Mouse (Mus musculus): ENCODE measurements around the gene Pip5k1b.

GRCm38 (mm10) chr19:24326969-24327368 is 228.7 kb downstream of the Pip5k1b start:
- TF ChIP-seq CTCF (IDR thresholded peaks at IDR 0.05; ENCODE audit: low read depth): no peak
- TF ChIP-seq EP300 (IDR thresholded peaks at IDR 0.05; ENCODE audit: low read depth): no peak
